Mouse (Mus musculus) brain, embryonic 14.5 days (tissue): ENCODE data around the gene Dppa2.

Source experiments
- CTCF ChIP-seq: fragments of 200-500 bp; IDR thresholded peaks from 2 replicates; pipeline ENCODE4 v1.5.1; 2012; ENCODE audit warnings: inconsistent platforms, mild to moderate bottlenecking, moderate library complexity, borderline replicate concordance; ENCODE audit not compliant: insufficient read depth, insufficient read length; ENCODE audit errors: extremely low read depth
- POLR2A ChIP-seq: fragments of 200-500 bp; IDR thresholded peaks from 2 replicates; pipeline ENCODE4 v1.6.1; 2012; ENCODE audit warnings: mild to moderate bottlenecking, inconsistent platforms, borderline replicate concordance; ENCODE audit not compliant: poor library complexity, insufficient read depth, insufficient read length, severe bottlenecking; ENCODE audit errors: extremely low read depth

DNA sequence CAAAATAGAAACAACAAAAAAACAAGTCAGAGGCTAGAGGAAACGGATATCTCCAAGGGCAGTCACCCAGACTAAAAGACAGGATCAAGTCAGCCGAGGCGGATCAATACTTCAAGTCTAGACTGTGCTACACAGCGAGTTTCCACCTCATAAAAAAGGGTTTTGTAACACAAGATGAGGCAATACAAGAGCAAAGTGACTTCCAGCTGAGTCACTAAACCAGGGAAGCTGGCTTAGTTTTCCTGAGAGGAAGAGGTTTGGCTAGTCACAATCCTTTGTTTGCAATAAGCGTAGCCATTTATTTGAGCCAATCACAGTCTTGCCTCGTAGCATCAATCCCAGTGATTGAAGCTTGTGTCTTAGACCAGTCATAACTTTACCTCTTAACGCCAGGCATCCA, at the start of gene Dppa2:
- TF ChIP-seq POLR2A (no peak), CTCF (no peak)
